Mouse (Mus musculus) adrenal gland, adult 18-20 months (tissue): ENCODE data around the gene Sez6l. TPM values are rescaled to one million over a fixed set of nuclear protein-coding genes. Genes with fewer than 3 reads are reported as not detected.
"Not testable (repeated sequence)": the region's sequence is repeated elsewhere in the genome, so short reads cannot be mapped to it uniquely, and the experiment has no call there.

ENCODE experiments used
- DNase-seq, 2 experiments: peaks; one replicate each; pipeline ENCODE4 v3.0.0; 2021 to 2022; ENCODE audit warnings: low spot score in 2 of 2
- total RNA-seq, 2 experiments: library from RNA; stranded (reverse); gene quantifications; 1 replicate in 1 of 2; 2 replicates in 1 of 2; pipeline ENCODE4 v1.2.3; 2021

The Sez6l gene
- total RNA-seq, 2 experiments from 2014 or later, result 4.3 to 5.3 TPM

GRCm38 (mm10) chr5:112448747-112449440, 128.1 kb downstream of the Sez6l start, which contains the start of gene Gm6588:
TSS of gene Gm6588 (plus strand) at chr5:112449426.
- DNase-seq, result no peak

- no peak for DNase-seq
Measured at GRCm38 (mm10) chr5:112438535-112438934, 138.4 kb downstream of the Sez6l start.

GRCm38 (mm10) chr5:112433004-112433403, 144.0 kb downstream of the Sez6l start:
- DNase-seq, result peak; percentile 76 to 77

- DNase-seq, result no peak
Measured at GRCm38 (mm10) chr5:112432033-112432432, 145.0 kb downstream of the Sez6l start.

GRCm38 (mm10) chr5:112431120-112431775, 145.7 kb downstream of the Sez6l start:
- DNase-seq, result no peak

- peak; percentile 61 to 65 for DNase-seq
Measured at GRCm38 (mm10) chr5:112428944-112429343, 148.0 kb downstream of the Sez6l start.

GRCm38 (mm10) chr5:112427283-112427682, 149.7 kb downstream of the Sez6l start:
- DNase-seq, result peak; percentile 66 to 67

- DNase-seq, result peak in 1 of 2 experiments; percentile 6
Measured at GRCm38 (mm10) chr5:112426635-112427034, 150.3 kb downstream of the Sez6l start.

- DNase-seq, result no peak
Measured at GRCm38 (mm10) chr5:112419535-112419934, 157.4 kb downstream of the Sez6l start.

GRCm38 (mm10) chr5:112418023-112418422, 159.0 kb downstream of the Sez6l start:
- DNase-seq, result no peak

- no peak for DNase-seq
Measured at GRCm38 (mm10) chr5:112416673-112417072, 160.3 kb downstream of the Sez6l start.

GRCm38 (mm10) chr5:112412781-112413180, 164.2 kb downstream of the Sez6l start:
- DNase-seq, result not testable (repeated sequence)

GRCm38 (mm10) chr5:112411514-112412335, 165.3 kb downstream of the Sez6l start:
- DNase-seq, result no peak

GRCm38 (mm10) chr5:112411072-112411471, 165.9 kb downstream of the Sez6l start:
- DNase-seq, result no peak

- DNase-seq, result no peak
Measured at GRCm38 (mm10) chr5:112409274-112409673, 167.7 kb downstream of the Sez6l start.

- no peak for DNase-seq
Measured at GRCm38 (mm10) chr5:112406017-112406416, 171.0 kb downstream of the Sez6l start.

GRCm38 (mm10) chr5:112402437-112402836, 174.5 kb downstream of the Sez6l start:
- no peak for DNase-seq

GRCm38 (mm10) chr5:112399284-112399683, 177.7 kb downstream of the Sez6l start:
- no peak for DNase-seq

GRCm38 (mm10) chr5:112396066-112396465, 180.9 kb downstream of the Sez6l start:
- DNase-seq, result no peak

- no peak for DNase-seq
Measured at GRCm38 (mm10) chr5:112394779-112395443, 182.1 kb downstream of the Sez6l start, which contains the start of gene Asphd2. TSS of gene Asphd2 (minus strand) at chr5:112394866.

GRCm38 (mm10) chr5:112394415-112394763, 182.6 kb downstream of the Sez6l start:
- no peak for DNase-seq
